Mouse (Mus musculus) neutrophil, adult 83 days (primary cell): ENCODE data around the gene Cxcl13. TPM values are rescaled to one million over a fixed set of nuclear protein-coding genes. Genes with fewer than 3 reads are reported as not detected.

Source experiments
- total RNA-seq, 2 experiments: library from RNA; stranded (reverse); gene quantifications; one replicate each; pipeline ENCODE4 v1.2.4; 2023

Gene Cxcl13
- total RNA-seq, result not detected

GRCm38 (mm10) chr5:95956651-95957050 is at the start of gene Cxcl13:
Gene Cxcl13, plus strand, starts transcription at chr5:95956951.

Other genes starting within 250 kb of the Cxcl13 start
- gene Gm7978, start 220.8 kb upstream of the Cxcl13 start, total RNA-seq, result not detected
- not detected for gene Gm7982, start 214.9 kb upstream of the Cxcl13 start, total RNA-seq
- not detected for gene E330014E10Rik, start 181.0 kb upstream of the Cxcl13 start, total RNA-seq
- gene Cnot6l, start 207.2 kb downstream of the Cxcl13 start, total RNA-seq, result 10 to 100 TPM; 75.7 to 78.8 TPM